Mouse (Mus musculus) MEL (cell line): Measurements from ENCODE around the gene Chuk. TPM values are rescaled to one million over a fixed set of nuclear protein-coding genes. Genes with fewer than 3 reads are reported as not detected.

Experiments used
- DNase-seq: peaks from one replicate; pipeline ENCODE4 v3.0.0; 2011; ENCODE audit warnings: low read depth, low spot score
- H3K27ac ChIP-seq: 2 replicates; pipeline ENCODE4 v1.5.1; 2012; ENCODE audit warnings: low read depth, mild to moderate bottlenecking, control low read depth, low read length, moderate library complexity; ENCODE audit not compliant: control insufficient read depth
- H3K27me3 ChIP-seq, 2 experiments: fragments of 150-350 bp in 1 of 2; sonication (generic) in 1 of 2; 2 replicates each; pipeline ENCODE4 v1.6.1; 2012; ENCODE audit warnings: low read length in 2 of 2, mild to moderate bottlenecking in 2 of 2, improper control_type of control experiment in 1 of 2, moderate library complexity in 1 of 2; ENCODE audit not compliant: insufficient read depth in 2 of 2, control insufficient read depth in 1 of 2
- H3K36me3 ChIP-seq, 2 experiments: 2 replicates each; pipeline ENCODE4 v1.6.1; 2012 to 2014; ENCODE audit warnings: low read length in 2 of 2, improper control_type of control experiment in 1 of 2, inconsistent platforms in 1 of 2, mild to moderate bottlenecking in 1 of 2; ENCODE audit not compliant: insufficient read depth in 2 of 2, control insufficient read depth in 1 of 2
- H3K4me1 ChIP-seq, 2 experiments: fragments of 150-350 bp in 1 of 2; sonication (generic) in 1 of 2; 2 replicates each; pipeline ENCODE4 v1.6.1; 2012; ENCODE audit warnings: low read length in 2 of 2, improper control_type of control experiment in 1 of 2, mild to moderate bottlenecking in 1 of 2; ENCODE audit not compliant: insufficient read depth in 2 of 2, control insufficient read depth in 1 of 2
- H3K4me3 ChIP-seq, 2 experiments: fragments of 150-350 bp in 1 of 2; sonication (generic) in 1 of 2; 2 replicates each; pipeline ENCODE4 v1.5.1; 2012; ENCODE audit warnings: low read depth in 2 of 2, low read length in 2 of 2, mild to moderate bottlenecking in 2 of 2, moderate library complexity in 2 of 2, control low read depth in 1 of 2, improper control_type of control experiment in 1 of 2; ENCODE audit not compliant: control insufficient read depth in 1 of 2, insufficient read depth in 1 of 2
- H3K79me2 ChIP-seq: 2 replicates; pipeline ENCODE4 v1.6.1; 2012; ENCODE audit warnings: mild to moderate bottlenecking, low read length, moderate library complexity; ENCODE audit not compliant: control insufficient read depth, poor library complexity, insufficient read depth
- H3K9ac ChIP-seq: 2 replicates; pipeline ENCODE4 v1.6.1; 2012; ENCODE audit warnings: low read depth, mild to moderate bottlenecking, control low read depth, low read length, moderate library complexity; ENCODE audit not compliant: control insufficient read depth, poor library complexity, severe bottlenecking
- H3K9me3 ChIP-seq: fragments of 150-350 bp; sonication (generic); replicated peaks from 2 replicates; pipeline ENCODE4 v1.6.1; 2012; ENCODE audit warnings: mild to moderate bottlenecking, low read length, improper control_type of control experiment, moderate library complexity; ENCODE audit not compliant: insufficient read depth
- BHLHE40 ChIP-seq: IDR thresholded peaks from 2 replicates; pipeline ENCODE4 v1.6.1; 2012; ENCODE audit warnings: low read depth, mild to moderate bottlenecking, inconsistent platforms, low read length, improper control_type of control experiment, borderline replicate concordance
- CHD1 ChIP-seq: IDR thresholded peaks from 2 replicates; pipeline ENCODE4 v1.6.1; 2012; ENCODE audit warnings: low read depth, mild to moderate bottlenecking, inconsistent platforms, low read length, improper control_type of control experiment
- CTCF ChIP-seq, 3 experiments: IDR thresholded peaks in 2 of 3; conservative IDR thresholded peaks in 1 of 3; 2 replicates each; pipeline ENCODE4 v1.5.1; 2011 to 2012; ENCODE audit warnings: low read length in 3 of 3, low read depth in 2 of 3, mild to moderate bottlenecking in 2 of 3, improper control_type of control experiment in 1 of 3, inconsistent platforms in 1 of 3, mixed read lengths in 1 of 3, moderate library complexity in 1 of 3; ENCODE audit not compliant: control insufficient read depth in 1 of 3, insufficient read depth in 1 of 3, poor library complexity in 1 of 3, severe bottlenecking in 1 of 3
- ETS1 ChIP-seq: IDR thresholded peaks from 2 replicates; pipeline ENCODE4 v1.6.1; 2012; ENCODE audit warnings: low read depth, mild to moderate bottlenecking, inconsistent platforms, low read length, improper control_type of control experiment, moderate library complexity
- JUND ChIP-seq: IDR thresholded peaks from 2 replicates; pipeline ENCODE4 v1.6.1; 2011; ENCODE audit warnings: low read depth, mild to moderate bottlenecking, improper control_type of control experiment, low read length
- MAZ ChIP-seq: IDR thresholded peaks from 2 replicates; pipeline ENCODE4 v1.6.1; 2012; ENCODE audit warnings: low read depth, mild to moderate bottlenecking, inconsistent platforms, low read length, improper control_type of control experiment
- MEF2A ChIP-seq: IDR thresholded peaks from 2 replicates; pipeline ENCODE4 v1.6.1; 2014; ENCODE audit warnings: low read depth, mild to moderate bottlenecking, inconsistent platforms, low read length, improper control_type of control experiment; ENCODE audit not compliant: poor library complexity, insufficient replicate concordance, severe bottlenecking; ENCODE audit errors: extremely low read depth
- MXI1 ChIP-seq: IDR thresholded peaks from 2 replicates; pipeline ENCODE4 v1.6.1; 2011; ENCODE audit warnings: mild to moderate bottlenecking, low read depth, low read length, improper control_type of control experiment
- MYC ChIP-seq: IDR thresholded peaks from 2 replicates; pipeline ENCODE4 v1.6.1; 2011; ENCODE audit warnings: low read depth, mild to moderate bottlenecking, low read length, improper control_type of control experiment, moderate library complexity
- POLR2AphosphoS2 ChIP-seq: IDR thresholded peaks from 2 replicates; pipeline ENCODE4 v1.6.1; 2011; ENCODE audit warnings: low read length, improper control_type of control experiment
- RAD21 ChIP-seq: IDR thresholded peaks from 2 replicates; pipeline ENCODE4 v1.6.1; 2011; ENCODE audit warnings: mild to moderate bottlenecking, low read depth, low read length, improper control_type of control experiment
- RCOR1 ChIP-seq: IDR thresholded peaks from 2 replicates; pipeline ENCODE4 v1.6.1; 2012; ENCODE audit warnings: low read depth, mild to moderate bottlenecking, inconsistent platforms, low read length, improper control_type of control experiment
- SMC3 ChIP-seq: IDR thresholded peaks from 2 replicates; pipeline ENCODE4 v1.6.1; 2011; ENCODE audit warnings: low read depth, low read length, improper control_type of control experiment
- TAL1 ChIP-seq: IDR thresholded peaks from 2 replicates; pipeline ENCODE4 v1.6.1; 2012; ENCODE audit warnings: mild to moderate bottlenecking, inconsistent platforms, low read length, moderate library complexity, mixed read lengths
- USF1 ChIP-seq: IDR thresholded peaks from 2 replicates; pipeline ENCODE4 v1.6.1; 2014; ENCODE audit warnings: low read depth, mild to moderate bottlenecking, inconsistent platforms, low read length, improper control_type of control experiment, moderate library complexity
- ZKSCAN1 ChIP-seq: IDR thresholded peaks from 2 replicates; pipeline ENCODE4 v1.6.1; 2012; ENCODE audit warnings: low read depth, mild to moderate bottlenecking, inconsistent platforms, low read length, improper control_type of control experiment, moderate library complexity
- polyA plus RNA-seq, 2 experiments: library from polyadenylated mRNA; stranded (reverse) in 1 of 2; unstranded in 1 of 2; fragments of >175 nt in 1 of 2; fragments of >200 nt in 1 of 2; gene quantifications; 2 replicates each; pipeline versions ENCODE4 v1.2.1 to v1.2.4; 2012; ENCODE audit warnings: low replicate concordance in 2 of 2, low read depth in 1 of 2; ENCODE audit not compliant: insufficient read length in 2 of 2, insufficient read depth in 1 of 2, missing spikeins in 1 of 2
- total RNA-seq: library from RNA; depleted of rRNA; stranded (reverse); fragments of 300-350 nt; gene quantifications from 2 replicates; pipeline ENCODE4 v1.2.3, GENCODE M21; 2012

Chuk gene
- total and polyA plus RNA-seq, 3 experiments, result 50.5 to 463 (median 58.3) TPM

DNA sequence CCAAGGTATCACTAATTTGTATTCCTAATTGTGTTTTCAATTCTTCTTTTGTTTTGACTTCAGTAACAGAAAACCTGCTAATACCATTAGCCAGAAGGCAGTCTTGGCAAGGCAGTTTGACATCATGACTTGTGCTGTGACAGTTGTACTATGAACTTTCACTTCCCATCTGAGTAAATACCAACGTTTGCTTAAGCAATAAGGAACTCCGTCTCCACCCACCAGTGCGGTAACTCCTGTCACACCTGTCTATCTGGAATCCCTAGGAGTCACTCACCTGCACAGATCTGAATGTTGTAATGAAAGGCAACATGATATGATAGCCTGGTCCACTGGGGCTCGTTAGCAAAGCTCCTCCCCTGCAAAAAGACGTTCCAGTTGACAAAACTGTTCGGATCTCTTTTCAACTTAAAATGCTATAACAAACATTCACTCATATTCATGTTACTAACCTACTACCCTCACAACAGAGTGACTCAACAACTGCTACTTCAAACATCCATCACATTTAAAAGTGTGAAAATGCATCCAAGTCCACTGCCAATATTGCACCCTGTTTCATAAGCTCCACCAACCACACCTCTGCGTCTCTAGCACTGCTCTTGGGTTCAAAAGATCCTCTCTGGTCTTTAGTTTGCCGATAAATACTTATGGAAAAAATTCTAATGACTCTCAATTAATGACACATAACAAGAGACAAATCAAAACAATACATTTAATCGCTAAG lies 39.8 kb downstream of the Chuk start:
- DNase-seq, result peak; percentile 36
- Histone ChIP-seq H3K9ac (peak overlapping the region; percentile 85), H3K27me3 (no peaks in the 10 kb centered on the region), H3K9me3 (no peaks in the 10 kb centered on the region), H3K36me3 (peaks cover 24 to 32% of the 10 kb centered on the region in 2 experiments), H3K79me2 (peaks cover 23% of the 10 kb centered on the region), H3K4me1 (peaks cover 8 to 12% of the 10 kb centered on the region in 2 experiments; a peak in 2 of 4 replicates), H3K27ac (peak overlapping the region; percentile 4; the same call in 1 of the 2 replicates), H3K4me3 (peak overlapping the region; percentile 15 to 97; a peak in 3 of 4 replicates)
- TF ChIP-seq RCOR1 (no peak), MXI1 (0 out of 2 replicates have a peak, but pooled peaks have one; percentile 45)

GRCm38 (mm10) chr19:44064734-44065133 lies 42.5 kb downstream of the Chuk start:
- Histone ChIP-seq H3K79me2 (peaks cover 23% of the 10 kb centered on the region), H3K9ac (no peak overlapping the region), H3K4me3 (no peak overlapping the region), H3K9me3 (no peaks in the 10 kb centered on the region), H3K27me3 (no peaks in the 10 kb centered on the region), H3K4me1 (peaks cover 8 to 12% of the 10 kb centered on the region in 2 experiments; a peak in 2 of 4 replicates), H3K27ac (no peak overlapping the region), H3K36me3 (peaks cover 22 to 58% of the 10 kb centered on the region in 2 experiments)
- TF ChIP-seq BHLHE40 (no peak), CHD1 (no peak), USF1 (no peak), MEF2A (no peak), ETS1 (no peak), ZKSCAN1 (no peak), CTCF (IDR thresholded peaks at IDR 0.05 in 2 of 3, conservative IDR thresholded peaks at IDR 0.05 in 1 of 3; ENCODE audit: control insufficient read depth in 1 of 3, insufficient read depth in 1 of 3, low read depth in 2 of 3, low read length in 3 of 3, poor library complexity in 1 of 3, severe bottlenecking in 1 of 3) (no peak), MAZ (no peak), MYC (no peak), POLR2AphosphoS2 (no peak), RAD21 (no peak), JUND (no peak), SMC3 (no peak), RCOR1 (no peak), TAL1 (no peak)
- DNase-seq, result no peak
